Mouse (Mus musculus) lung, postnatal 0 days (tissue): Measurements from ENCODE around the gene 1700008O03Rik. TPM values are rescaled to one million over a fixed set of nuclear protein-coding genes. Genes with fewer than 3 reads are reported as not detected.

Experiments
- ATAC-seq: fragments of 200-750 bp; cut with Nextera tagmentation; 2 replicates; pipeline ENCODE4 v1.8.0; 2017; ENCODE audit warnings: moderate library complexity
- DNase-seq: peaks from one replicate; pipeline ENCODE4 v3.0.0-alpha.2; 2016; ENCODE audit warnings: low spot score
- H3K27ac ChIP-seq: fragments of 300-500 bp; sonication (generic); 2 replicates; pipeline ENCODE4 v1.5.1; 2014; ENCODE audit warnings: antibody characterized with exemption, mild to moderate bottlenecking, low read length, mixed read lengths
- H3K27me3 ChIP-seq: fragments of 300-500 bp; sonication (generic); replicated peaks from 2 replicates; pipeline ENCODE4 v1.6.1; 2014; ENCODE audit warnings: low read length, mixed read lengths; ENCODE audit not compliant: insufficient read depth
- H3K36me3 ChIP-seq: fragments of 300-500 bp; sonication (generic); 2 replicates; pipeline ENCODE4 v1.6.1; 2014; ENCODE audit warnings: low read length, mixed read lengths; ENCODE audit not compliant: insufficient read depth
- H3K4me1 ChIP-seq: fragments of 300-500 bp; sonication (generic); 2 replicates; pipeline ENCODE4 v1.6.1; 2014; ENCODE audit warnings: antibody characterized with exemption, low read depth, low read length, mixed read lengths; ENCODE audit not compliant: insufficient read depth
- H3K4me2 ChIP-seq: fragments of 300-500 bp; sonication (generic); replicated peaks from 2 replicates; pipeline ENCODE4 v1.6.1; 2014; ENCODE audit warnings: low read depth, mild to moderate bottlenecking, low read length, moderate library complexity, mixed read lengths
- H3K4me3 ChIP-seq: fragments of 300-500 bp; sonication (generic); 2 replicates; pipeline ENCODE4 v1.5.1; 2014; ENCODE audit warnings: low read depth, low read length
- H3K9ac ChIP-seq: fragments of 300-500 bp; sonication (generic); replicated peaks from 2 replicates; pipeline ENCODE4 v1.6.1; 2014; ENCODE audit warnings: low read depth, mild to moderate bottlenecking
- H3K9me3 ChIP-seq: fragments of 300-500 bp; sonication (generic); 2 replicates; pipeline ENCODE4 v1.6.1; 2016; ENCODE audit warnings: low read length, mixed read lengths
- CTCF ChIP-seq: IDR thresholded peaks from 2 replicates; pipeline ENCODE4 v1.5.1; 2016; ENCODE audit warnings: antibody characterized with exemption, mild to moderate bottlenecking
- EP300 ChIP-seq: IDR thresholded peaks from 2 replicates; pipeline ENCODE4 v1.6.1; 2016; ENCODE audit warnings: antibody characterized with exemption, mild to moderate bottlenecking, control low read depth
- WGBS: fragments of 180-500 bp; shearing (Covaris S2); extraction: QIAGEN DNeasy Blood & Tissue Kit; methylation state at CpG from one replicate; pipeline ENCODE4 v1.1.7; 2014; 5-methylcytosine and 5-hydroxymethylcytosine counted together
- polyA plus RNA-seq: library from polyadenylated mRNA; unstranded; fragments of >200 nt; fragmentation: Nextera tagmentation; extraction: Ambion mirVana; gene quantifications from 2 replicates; pipeline ENCODE4 v1.2.1, GENCODE M21; 2015

1700008O03Rik gene
- polyA plus RNA-seq, 1 experiment from 2014 or later, result 1.2 TPM

DNA sequence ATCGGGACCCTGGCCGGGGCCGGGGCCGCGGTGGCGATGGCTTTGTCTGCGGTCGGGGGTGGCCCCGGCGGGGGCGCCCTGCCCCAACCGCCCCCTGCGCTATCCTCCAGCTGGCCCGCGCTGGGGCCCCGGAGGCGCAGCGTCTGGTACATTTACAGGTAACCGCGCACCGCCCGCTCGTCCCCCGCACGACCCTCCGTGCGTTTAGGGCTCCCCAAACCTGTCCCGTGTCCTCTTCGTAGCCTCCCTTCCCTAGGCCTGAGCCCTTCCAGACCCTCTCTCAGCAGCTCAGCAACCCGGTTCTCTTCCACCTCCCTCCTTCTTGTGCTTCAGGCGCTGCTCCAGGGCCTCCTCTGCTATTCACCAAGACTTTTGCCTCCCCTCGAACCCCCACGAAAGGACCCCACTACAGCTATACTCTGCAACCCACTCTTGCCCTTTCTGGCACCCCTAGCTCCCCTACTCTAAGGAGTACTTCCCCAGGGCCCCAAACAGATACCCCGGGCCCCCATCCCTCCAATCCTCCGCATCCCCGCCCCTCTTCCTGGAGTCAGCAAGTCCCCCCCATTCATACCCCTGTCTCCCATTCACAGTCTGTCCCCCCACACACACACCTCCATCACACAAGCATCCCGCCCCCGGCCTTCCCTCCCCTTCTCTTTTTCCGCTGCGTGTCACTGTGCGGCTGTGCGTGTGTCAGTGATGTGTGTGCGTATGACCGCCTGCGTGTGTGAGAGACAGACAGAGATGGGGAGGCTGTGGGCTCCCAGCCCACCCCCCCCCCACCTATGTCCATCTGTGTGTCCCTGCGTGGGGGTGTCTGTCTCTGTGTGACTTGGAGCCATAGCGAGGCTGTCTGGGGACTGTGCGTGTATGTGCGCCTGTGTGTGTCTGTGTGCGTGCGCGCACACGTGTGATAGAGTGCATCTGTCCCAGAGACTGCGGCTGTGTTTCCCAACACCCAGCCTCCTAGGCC lies 49.3 kb downstream of the 1700008O03Rik start:
- no peak overlapping the region for H3K27ac ChIP-seq
- no peak overlapping the region for H3K4me3 ChIP-seq
- no peaks in the 10 kb centered on the region for H3K36me3 ChIP-seq
- TF ChIP-seq CTCF (no peak), EP300 (no peak)
- no peaks in the 10 kb centered on the region for H3K9me3 ChIP-seq
- H3K27me3 ChIP-seq, result peaks cover 35% of the 10 kb centered on the region
- H3K4me2 ChIP-seq, result peak overlapping the region; percentile 46
- ATAC-seq (0 out of 2 replicates have a peak, but pooled peaks have one; percentile 7), DNase-seq (no peak)
- H3K9ac ChIP-seq, result no peak overlapping the region
- 6% methylated on average over 27 of the region's 54 CpGs for WGBS
- no peaks in the 10 kb centered on the region for H3K4me1 ChIP-seq

DNA sequence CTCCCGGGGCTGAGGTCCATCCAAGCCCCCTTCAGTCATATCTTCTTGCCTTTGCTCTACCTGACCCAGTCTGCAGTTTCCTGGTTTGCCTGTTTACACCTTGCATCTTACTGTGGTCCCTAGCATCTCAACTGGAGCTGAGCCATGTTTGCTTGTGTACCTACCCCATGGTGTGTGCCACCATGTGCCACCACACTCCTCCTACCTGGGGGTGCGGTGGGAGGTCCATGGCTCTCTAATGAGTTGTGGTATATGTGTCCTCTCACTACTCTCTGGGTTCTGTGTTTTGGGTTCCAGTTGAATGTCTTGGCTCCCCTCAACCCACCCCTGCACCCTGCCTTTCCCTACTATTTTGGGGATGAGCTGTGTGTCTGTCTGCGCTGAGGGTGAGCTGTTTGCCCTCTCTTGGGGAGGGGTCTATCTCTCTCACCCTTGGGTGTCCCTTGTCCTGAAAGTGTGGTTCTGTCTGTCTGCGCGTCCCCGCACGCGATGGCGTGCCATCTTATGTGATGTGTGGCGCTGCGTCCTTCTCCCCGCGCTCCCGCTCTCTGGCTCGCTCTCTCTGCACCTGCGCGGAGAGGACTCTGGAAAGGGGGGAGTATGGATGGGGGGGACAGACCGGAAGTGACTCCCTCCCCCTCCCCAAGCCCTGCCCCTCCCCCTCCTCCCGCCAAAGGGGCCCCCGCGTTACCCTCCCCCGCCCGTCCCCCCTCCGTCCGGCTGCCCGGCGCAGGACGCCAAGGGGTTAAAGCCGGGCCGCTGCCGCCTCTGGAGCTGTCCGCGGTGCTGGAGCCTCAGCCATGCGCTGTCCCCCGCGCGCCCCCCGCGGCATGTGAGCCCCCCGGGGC lies 50.4 kb downstream of the 1700008O03Rik start:
- H3K36me3 ChIP-seq, result no peaks in the 10 kb centered on the region
- H3K4me3 ChIP-seq, result no peak overlapping the region
- no peak overlapping the region for H3K27ac ChIP-seq
- H3K9ac ChIP-seq, result no peak overlapping the region
- peaks cover 35% of the 10 kb centered on the region for H3K27me3 ChIP-seq
- TF ChIP-seq EP300 (no peak), CTCF (no peak)
- H3K4me2 ChIP-seq, result peak overlapping the region; percentile 46
- H3K4me1 ChIP-seq, result no peaks in the 10 kb centered on the region
- DNase-seq (no peak), ATAC-seq (peak; percentile 49)
- no peaks in the 10 kb centered on the region for H3K9me3 ChIP-seq
- WGBS, result 5% methylated on average over 18 of the region's 40 CpGs

DNA sequence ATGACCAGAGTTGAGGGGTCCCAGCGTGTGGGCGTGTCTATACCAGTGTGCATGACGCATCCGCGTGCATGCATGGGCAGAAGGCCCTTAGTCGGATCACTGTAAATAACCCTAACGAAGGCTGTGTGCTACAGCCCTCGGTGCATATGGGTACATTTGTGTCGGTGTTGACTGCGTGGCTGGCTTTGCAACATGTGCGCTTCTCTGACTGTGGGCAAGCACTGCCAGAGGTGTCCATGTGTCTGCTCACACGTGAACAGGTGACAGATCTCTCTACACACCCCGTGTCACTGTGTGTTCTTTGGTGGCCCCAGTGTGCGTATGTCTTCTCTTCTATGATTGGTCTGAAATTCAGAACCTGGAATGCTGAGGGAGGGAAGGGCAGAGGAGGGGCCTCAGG lies 51.5 kb downstream of the 1700008O03Rik start:
- 52% methylated on average over 14 of the region's 14 CpGs for WGBS
- TF ChIP-seq CTCF (no peak), EP300 (no peak)
- DNase-seq (no peak), ATAC-seq (no peak)
- H3K9ac ChIP-seq, result no peak overlapping the region
- no peak overlapping the region for H3K27ac ChIP-seq
- no peaks in the 10 kb centered on the region for H3K36me3 ChIP-seq
- H3K9me3 ChIP-seq, result no peaks in the 10 kb centered on the region
- H3K4me1 ChIP-seq, result no peaks in the 10 kb centered on the region
- no peak overlapping the region for H3K4me2 ChIP-seq
- H3K4me3 ChIP-seq, result no peak overlapping the region
- H3K27me3 ChIP-seq, result peaks cover 35% of the 10 kb centered on the region

DNA sequence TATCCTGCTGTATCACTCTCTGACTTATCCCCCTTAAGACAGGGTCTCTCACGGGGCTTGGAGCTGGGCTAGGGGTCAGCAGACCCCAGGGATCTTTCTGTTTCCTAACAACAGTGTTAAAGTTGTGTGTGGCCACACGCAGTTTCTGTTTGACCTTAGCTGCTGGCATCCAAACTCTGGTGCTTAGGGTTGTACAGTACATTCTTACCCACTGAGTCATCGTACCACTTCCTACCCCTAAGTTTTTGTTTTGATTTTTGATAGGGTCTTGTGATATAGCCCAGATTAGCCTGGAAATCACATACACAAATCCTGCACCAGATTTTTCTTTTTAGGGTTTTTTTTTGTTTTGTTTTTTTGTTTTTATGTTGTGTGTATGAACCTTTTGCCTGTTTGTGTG lies 53.3 kb downstream of the 1700008O03Rik start:
- H3K27me3 ChIP-seq, result peaks cover 25% of the 10 kb centered on the region
- H3K36me3 ChIP-seq, result no peaks in the 10 kb centered on the region
- H3K4me1 ChIP-seq, result no peaks in the 10 kb centered on the region
- ATAC-seq, result no peak
- no peak overlapping the region for H3K9ac ChIP-seq
- no peak overlapping the region for H3K4me2 ChIP-seq
- no peak overlapping the region for H3K27ac ChIP-seq
- no peak overlapping the region for H3K4me3 ChIP-seq
- 36% methylated on average over 3 of the region's 3 CpGs for WGBS
- no peak for DNase-seq
- no peaks in the 10 kb centered on the region for H3K9me3 ChIP-seq
- TF ChIP-seq EP300, result no peak
- TF ChIP-seq CTCF, result no peak

DNA sequence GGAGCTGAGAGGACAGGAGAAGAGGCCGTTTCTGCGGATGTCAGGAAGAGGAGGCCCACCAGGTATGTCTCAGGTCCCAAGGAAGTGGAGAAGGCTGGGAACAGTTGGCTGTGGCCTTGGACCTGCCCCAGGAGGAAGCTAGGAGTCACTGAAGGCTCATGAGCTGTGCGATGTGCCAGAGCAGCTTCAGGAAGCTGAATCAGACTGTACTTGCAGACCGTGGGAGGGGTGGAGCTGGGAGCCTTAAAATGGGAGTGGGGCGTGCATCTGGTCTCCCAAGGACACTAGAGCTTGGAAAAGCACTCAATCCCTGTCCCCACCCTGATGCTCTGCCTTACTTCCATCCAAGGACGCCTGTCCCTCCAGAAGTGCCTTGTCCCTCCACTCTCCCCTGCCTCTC lies 59.0 kb downstream of the 1700008O03Rik start:
- no peak overlapping the region for H3K9ac ChIP-seq
- ATAC-seq (no peak), DNase-seq (no peak)
- H3K36me3 ChIP-seq, result no peaks in the 10 kb centered on the region
- no peaks in the 10 kb centered on the region for H3K4me1 ChIP-seq
- no peak overlapping the region for H3K4me2 ChIP-seq
- no peaks in the 10 kb centered on the region for H3K27me3 ChIP-seq
- no peaks in the 10 kb centered on the region for H3K9me3 ChIP-seq
- TF ChIP-seq CTCF, result no peak
- TF ChIP-seq EP300, result no peak
- WGBS, result 40% methylated on average over 6 of the region's 6 CpGs
- no peak overlapping the region for H3K4me3 ChIP-seq
- no peak overlapping the region for H3K27ac ChIP-seq

DNA sequence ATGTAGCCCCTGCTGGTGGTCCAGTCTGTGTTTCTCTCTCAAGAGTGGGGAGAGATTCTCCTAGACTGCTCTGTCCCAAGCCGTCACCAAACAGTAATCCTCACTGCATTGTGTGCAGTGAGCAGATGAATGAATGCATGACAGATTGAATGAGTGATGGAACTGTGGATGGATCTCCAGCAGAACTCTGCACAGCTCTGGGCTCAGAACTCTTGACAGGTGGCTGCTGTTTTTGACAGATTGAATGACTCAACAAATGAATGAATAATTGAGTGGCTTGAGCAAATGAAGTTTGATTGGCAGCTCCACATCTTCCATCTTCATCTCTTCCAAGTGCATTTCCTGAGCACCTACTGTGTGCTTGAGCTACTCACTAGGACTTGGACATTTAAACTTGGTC lies 63.3 kb downstream of the 1700008O03Rik start:
- H3K4me2 ChIP-seq, result no peak overlapping the region
- H3K27me3 ChIP-seq, result no peaks in the 10 kb centered on the region
- H3K27ac ChIP-seq, result no peak overlapping the region
- no peak for TF ChIP-seq CTCF
- TF ChIP-seq EP300, result no peak
- ATAC-seq (no peak), DNase-seq (no peak)
- 78% methylated on average over 1 of the region's 1 CpGs for WGBS
- no peak overlapping the region for H3K9ac ChIP-seq
- H3K4me3 ChIP-seq, result no peak overlapping the region
- no peaks in the 10 kb centered on the region for H3K36me3 ChIP-seq
- no peaks in the 10 kb centered on the region for H3K4me1 ChIP-seq
- H3K9me3 ChIP-seq, result no peaks in the 10 kb centered on the region
